Mouse (Mus musculus) lung, postnatal 14 days (tissue): ENCODE data around the gene Bsg.

Experiments used
- DNase-seq: peaks from one replicate; pipeline ENCODE4 v3.0.0; 2021

Gene Bsg

DNA sequence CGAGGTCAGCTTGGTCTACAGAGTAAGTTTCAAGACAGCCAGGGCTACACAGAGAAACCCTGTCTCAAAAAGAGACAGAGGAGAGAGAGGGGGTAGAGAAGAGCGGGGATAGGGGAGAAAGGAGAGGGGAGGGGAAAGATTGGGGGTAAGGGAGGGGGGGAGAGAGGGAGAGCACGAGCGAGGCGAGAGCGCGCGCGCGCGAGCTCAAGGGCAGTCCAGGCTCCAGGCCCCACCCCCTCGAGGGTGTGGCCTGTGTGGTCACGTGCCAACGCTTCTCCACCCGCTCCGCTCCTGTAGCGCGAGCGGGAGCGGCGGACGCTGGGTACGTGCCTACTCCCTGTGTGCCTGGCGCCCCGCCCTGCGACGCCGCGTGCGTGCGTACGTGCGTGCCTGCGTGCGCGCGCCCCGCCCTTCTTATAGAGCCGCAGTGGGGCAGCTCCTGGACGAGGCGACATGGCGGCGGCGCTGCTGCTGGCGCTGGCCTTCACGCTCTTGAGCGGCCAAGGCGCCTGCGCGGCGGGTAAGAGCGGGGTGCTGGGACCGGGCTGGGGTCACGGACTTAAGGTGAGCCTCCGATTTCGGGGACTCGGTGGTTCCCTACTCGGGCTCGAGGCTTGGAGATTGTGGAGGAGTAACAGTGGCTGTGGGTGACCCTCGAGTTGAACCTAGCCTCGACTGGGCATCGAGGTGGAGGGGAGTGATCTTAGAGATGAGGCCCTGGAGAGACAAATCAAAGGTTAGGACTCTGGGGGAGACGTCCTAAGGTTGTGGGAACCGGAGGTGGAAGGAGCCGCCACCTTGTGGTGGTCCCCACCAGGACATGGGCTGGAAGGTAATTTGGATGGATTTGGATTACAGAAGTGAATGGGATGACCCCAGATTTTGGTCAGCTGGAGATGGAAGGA is at the start of gene Bsg:
TSS of gene Bsg (plus strand) at position 427 of the 905 bp plus-strand sequence.
- peak; percentile 99 for DNase-seq

DNA sequence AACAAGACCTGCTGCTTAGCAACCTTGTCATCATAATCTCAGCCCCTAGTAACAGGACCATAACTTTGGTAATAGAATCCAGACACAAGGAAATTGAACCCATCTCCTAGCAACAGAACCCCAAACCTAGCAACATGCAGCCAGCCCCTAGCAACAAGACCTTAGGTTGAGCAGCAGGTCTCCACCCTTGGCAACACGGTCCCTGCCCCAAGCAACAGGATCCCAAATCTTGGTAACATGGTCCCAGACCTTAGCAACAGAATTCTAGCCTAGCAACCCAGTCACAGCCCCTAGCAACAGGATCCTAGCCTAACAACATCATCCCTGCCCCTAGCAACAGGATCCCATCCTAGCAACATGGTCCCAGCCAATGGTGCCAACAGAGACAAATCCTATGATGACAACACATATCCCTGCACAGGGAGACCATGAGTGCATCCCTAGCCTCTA is 49.3 kb upstream of the Bsg start:
- no peak for DNase-seq

DNA sequence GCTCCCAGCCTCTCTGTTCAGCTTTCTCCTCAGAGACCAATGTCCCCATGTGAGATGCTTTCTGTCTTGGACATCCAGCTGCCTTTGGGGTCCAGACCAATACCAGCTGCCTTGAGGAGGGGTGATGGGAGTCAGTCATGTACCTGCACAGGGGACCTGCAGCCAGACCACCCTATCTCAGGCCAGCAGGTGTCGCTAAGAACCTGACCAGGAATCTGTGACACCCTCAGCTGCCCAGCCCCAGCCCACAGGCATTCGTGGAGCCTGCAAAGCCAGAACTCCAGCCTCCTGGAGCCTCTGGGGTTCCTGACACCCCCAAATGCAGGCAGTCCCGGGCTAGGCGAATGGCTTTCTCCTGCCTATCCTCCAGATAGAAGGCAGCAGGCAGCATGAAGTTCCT is 45.5 kb upstream of the Bsg start:
- peak; percentile 25 for DNase-seq

DNA sequence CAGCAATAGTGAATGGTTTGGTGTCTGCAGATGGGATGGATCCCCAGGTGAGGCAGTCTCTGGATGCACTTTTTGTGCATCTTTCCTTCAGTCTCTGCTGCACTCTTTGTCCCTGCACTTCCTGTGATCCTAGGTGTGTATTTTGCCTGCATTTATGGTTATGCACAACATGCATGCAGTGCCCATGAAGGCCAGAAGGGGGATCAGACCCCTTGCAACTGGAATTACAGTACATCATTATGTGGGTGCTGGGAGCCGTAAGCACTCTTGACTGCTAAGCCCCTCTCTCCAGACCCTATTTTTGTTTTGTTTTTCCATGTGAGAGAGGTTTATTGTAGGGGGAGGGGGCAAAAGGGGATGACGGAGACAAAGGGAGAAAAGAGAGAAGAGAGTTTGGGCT is 44.0 kb upstream of the Bsg start:
- no peak for DNase-seq

DNA sequence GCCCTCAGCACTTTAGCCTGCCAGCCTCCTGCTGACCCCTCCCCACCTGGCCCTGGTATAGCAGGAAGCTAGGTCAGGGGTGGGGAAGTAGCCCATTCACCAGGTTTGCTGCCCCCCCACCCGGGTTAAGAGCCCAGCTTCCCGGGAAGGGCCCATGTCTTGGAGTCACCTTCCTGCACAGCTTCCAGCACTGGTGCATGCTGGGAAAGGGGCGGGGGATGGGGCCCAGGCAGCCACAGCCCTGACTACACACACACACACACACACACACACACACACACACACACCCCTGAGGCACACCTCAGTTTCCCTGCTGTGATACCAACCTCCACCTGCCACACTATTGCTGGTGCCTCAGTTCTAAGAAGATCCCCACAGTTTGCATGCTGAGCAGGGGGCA is 42.4 kb upstream of the Bsg start:
- DNase-seq: no peak

- peak; percentile 68 for DNase-seq
Measured at GRCm38 (mm10) chr10:79664131-79664665, 40.1 kb upstream of the Bsg start, which contains the start of gene Madcam1. Gene Madcam1 (plus strand): TSS chr10:79664559.

DNA sequence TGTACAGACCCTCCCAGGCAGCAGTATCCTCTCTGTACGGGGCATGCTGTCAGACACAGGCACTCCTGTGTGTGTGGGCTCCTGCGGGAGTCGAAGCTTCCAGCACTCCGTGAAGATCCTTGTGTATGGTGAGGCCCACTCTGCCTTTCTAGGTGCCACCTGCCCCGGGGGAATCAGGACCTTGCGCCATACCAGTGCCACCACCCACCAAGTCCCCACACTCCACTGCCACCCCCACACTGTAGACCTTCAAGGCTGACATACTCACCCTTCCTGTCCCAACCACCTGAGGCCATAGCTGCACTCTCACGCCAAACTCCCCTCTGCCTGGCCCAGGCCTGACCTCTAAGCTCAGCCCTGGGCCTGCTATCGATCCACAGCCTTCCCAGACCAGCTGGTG is 39.2 kb upstream of the Bsg start:
- DNase-seq: no peak

GRCm38 (mm10) chr10:79666493-79666892 is 37.8 kb upstream of the Bsg start:
- no peak for DNase-seq

DNA sequence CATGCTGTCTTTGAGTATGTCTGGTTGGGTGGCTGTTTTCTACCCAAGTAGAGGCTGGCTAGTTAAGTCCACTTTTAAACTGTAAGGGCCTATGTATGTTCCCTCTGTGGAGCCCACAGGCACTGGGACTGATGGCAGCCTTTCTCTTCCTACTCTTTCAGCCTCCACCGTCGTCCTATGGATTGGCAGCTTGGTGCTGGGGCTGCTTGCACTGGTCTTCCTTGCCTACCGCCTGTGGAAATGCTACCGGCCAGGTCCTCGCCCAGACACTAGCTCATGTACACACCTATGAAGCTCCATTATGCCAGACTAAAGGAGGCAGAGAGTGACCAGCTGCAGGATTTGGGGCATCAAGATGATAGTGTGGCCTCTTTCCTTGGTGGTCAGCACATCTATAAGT is 36.2 kb upstream of the Bsg start:
- DNase-seq: no peak

DNA sequence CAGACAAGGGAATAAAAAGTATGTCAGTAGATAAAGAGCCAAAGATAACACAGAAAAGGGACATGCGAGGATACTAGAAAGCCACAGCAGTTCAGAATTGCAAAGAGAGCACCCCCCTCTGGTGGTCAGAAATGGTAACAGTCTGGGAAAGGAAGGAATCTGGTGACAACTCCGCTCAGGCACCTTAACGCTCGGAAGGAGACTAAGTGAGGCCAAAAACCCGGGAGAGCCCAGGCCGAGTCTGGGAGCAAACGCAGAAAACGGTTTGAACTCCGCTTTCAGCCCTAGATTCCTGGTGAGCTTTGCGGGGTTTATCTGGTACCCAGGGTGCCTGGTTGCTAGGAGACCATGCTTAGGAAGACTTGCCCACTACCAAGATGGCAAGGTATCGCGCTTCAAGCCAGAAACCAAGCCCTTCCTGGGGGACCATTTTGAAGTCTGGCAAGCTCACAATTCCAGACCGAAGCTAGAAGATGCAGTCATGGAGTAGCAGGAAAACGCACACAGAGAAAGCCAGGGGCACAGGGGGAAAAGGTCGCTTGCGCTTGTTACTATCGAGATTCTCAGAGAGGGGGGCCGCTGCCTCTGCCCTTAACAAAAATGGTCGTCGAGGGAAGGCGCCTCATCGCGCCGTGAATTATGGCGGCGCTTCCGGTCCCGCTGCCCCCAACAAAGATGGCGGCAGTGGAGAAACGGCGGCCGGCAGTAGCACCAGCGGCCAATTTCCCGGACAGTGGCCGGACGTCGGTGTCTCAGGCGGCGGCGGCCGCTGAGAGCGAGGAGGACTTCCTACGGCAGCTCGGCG is 35.3 kb upstream of the Bsg start, which contains the start of gene Tpgs1:
TSS of gene Tpgs1 (plus strand) at position 599 of the 805 bp plus-strand sequence.
- peak; percentile 89 for DNase-seq

GRCm38 (mm10) chr10:79669576-79670057 is 34.7 kb upstream of the Bsg start:
- DNase-seq: peak; percentile 71

DNA sequence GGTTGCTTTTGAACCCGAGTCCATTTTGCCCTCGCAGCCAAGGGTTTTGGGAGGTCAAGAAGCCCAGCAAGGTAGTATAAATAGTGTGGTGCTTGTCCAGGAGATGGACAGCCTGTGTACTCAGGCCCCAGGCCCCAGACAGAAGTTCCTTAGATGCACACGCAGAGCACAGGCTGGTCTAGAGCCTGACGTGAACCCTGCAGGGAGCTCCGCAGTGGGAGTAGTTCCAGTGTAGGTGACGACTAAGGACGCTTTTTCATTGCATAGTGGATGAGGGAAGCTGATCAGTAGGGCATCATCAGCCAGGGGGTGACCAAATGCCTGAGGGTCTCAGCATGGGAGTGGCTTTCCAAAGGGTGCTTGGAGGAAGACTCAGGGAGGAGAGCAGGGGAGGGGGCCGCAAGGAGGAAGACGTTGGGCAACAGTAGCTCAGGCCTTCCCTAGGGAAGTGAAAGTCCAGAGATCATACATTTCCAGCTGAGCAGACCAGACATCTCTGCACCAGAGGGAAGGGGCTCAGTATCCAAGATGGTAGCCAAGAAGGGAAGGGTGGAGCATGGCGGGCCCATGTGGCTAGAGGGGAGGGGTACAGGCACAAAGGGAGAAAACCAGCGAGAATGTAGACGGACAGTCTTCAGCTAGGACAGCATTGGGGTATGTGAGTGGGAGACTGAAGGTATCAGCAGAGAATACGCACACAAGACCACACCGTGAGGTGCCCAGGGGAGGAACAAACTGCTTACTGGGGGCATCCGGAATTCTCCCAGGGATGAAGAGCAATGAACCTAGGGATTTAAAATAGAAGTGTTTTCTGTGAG is 34.0 kb upstream of the Bsg start:
- DNase-seq: no peak

DNA sequence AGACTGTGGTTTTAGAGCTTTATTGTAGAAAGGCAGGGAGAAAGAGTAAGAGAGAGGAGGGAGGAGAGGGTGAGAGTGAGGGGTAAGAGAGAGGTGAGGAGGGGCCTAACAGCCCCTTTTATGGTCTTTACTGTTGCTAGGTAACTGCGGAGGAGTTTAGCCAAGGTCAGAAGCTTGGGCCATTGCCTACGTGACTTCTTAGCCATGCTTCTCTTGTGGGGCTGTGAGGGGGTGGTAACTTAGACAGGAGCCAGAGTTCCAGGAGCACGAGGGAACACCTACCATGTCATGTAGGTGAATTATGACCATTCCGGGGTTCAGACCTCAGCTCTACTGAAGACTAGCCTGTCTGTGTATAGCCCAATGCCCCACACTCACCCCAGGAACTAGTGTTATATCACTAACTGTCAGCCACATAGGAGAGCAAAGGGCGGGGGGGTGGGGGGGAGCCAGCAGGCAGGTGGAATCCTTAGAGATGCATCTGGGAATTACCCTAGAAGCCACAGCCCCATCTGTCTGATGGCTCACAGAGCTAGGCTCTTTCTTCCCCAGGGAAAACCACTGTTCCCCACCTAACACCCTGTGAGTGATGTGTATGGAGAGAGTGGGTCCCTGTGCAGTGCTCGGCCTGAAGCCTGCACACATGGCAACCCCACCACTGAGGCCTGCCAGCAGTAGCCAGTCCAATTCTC is 32.7 kb upstream of the Bsg start:
- DNase-seq: no peak

DNA sequence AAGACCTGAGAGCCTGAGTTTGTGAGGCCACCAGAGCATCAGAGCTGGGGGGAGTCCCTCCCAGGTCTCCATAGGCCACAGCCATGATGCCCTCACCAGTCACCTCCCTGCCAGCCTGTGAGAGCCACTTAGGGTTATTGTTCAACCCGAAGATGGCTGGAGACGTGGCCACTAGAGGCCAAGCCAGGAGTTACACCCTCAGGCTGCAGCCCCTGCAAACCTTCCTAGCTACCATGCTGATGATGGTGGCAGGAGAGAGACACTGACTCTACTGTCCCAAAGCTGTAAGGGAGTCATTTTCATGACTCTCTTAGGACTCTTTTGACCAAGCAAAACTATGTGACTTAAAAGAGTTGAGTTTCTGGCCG is 32.2 kb upstream of the Bsg start:
- DNase-seq: no peak

DNA sequence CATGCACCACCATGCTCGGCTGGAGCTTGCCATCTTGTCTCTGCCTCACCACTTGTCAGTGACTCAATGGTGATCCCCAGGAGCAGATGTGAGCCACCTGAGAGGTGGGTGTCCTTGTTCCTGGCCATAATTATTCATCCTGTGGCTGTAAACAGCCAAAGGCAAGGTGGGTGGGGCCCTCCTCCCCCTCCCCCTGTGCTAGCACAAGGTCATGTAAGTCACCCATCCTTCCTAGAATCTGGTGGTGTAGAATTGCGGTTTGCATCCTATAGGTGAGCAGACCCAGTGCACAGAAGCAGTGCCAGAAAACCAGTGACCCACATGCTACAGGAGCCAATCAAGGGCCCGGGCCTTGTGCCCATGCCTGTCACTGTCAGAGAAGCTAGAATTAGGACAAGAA is 31.2 kb upstream of the Bsg start:
- DNase-seq: no peak

- no peak for DNase-seq
Measured at GRCm38 (mm10) chr10:79675346-79676035, 28.8 kb upstream of the Bsg start.

GRCm38 (mm10) chr10:79680606-79681495 is 23.4 kb upstream of the Bsg start:
- no peak for DNase-seq

- peak; percentile 99 for DNase-seq
Measured at GRCm38 (mm10) chr10:79681591-79682245, 22.6 kb upstream of the Bsg start, which contains the start of gene Cdc34. Gene Cdc34 (plus strand): TSS chr10:79682195.

GRCm38 (mm10) chr10:79682551-79682915 is 21.8 kb upstream of the Bsg start:
- peak; percentile 25 for DNase-seq
